25 mouse cellular contexts compared by ENCODE assay signal in the genomic region with DNA sequence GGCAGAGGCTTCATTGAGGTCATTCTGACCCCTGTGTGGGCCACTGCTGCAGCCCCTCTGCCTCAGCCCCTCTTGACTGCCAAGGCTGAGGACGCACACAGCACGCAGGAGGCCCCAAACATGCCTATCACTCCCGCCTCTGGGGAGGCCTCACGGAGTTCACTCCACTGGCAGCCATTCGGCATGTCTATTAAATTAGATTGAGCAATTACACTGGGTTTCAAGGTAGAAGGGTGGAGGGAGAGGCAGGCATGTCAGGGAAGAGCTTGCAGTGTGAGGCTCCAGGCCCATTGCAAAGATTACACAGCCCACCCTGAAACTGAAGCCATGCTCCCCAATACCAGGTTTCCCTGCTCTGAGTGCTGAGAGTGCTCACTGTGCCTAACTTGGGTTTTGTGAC. TPM values are rescaled to one million over a fixed set of nuclear protein-coding genes. Genes with fewer than 3 reads are reported as not detected.
DNase-seq lines count a peak whose midpoint lies in the region; ATAC-seq lines count a peak whose summit lies in the region.
"Had no signal": no experiment of that assay in that cellular context is flagged by ENCODE, and none has a peak within 500 bp of the region (broad histone marks: within the 10 kb centered on the region; RNA-seq: fewer than 3 reads in every experiment).

No protein-coding gene starts in this region.

- DNase-seq in adrenal gland, postnatal 10 days, result peak; percentile 8
- no peak for DNase-seq in adrenal gland, adult 18-20 months (ENCODE audit: low spot score in 2 of 2)
- no peak for DNase-seq in hindbrain, embryonic 10.5 days (ENCODE audit: low spot score)
- DNase-seq in limb, embryonic 10.5 days (ENCODE audit: low spot score), result no peak
- no peak for DNase-seq in ovary, adult 18-20 months (ENCODE audit: low spot score)
- DNase-seq: cerebellum, adult 11-12 months; cerebellum, adult 8-10 months; embryo, embryonic 11 days; forebrain, postnatal 0 days; gastrocnemius, adult 2 months; gastrocnemius, postnatal 14 days; heart, adult 11 months had no signal

- H3K4me1 ChIP-seq in hindbrain, embryonic 13.5 days (replicated peaks), result peaks cover 32% of the 10 kb centered on the region
- peaks cover 35% of the 10 kb centered on the region for H3K4me1 ChIP-seq in hindbrain, embryonic 10.5 days (replicated peaks)
- peaks cover 25% of the 10 kb centered on the region for H3K4me1 ChIP-seq in neural tube, embryonic 13.5 days (replicated peaks)
- H3K4me1 ChIP-seq in neural tube, embryonic 15.5 days, result peaks cover 34% of the 10 kb centered on the region
- peaks cover 32% of the 10 kb centered on the region for H3K4me1 ChIP-seq in limb, embryonic 10.5 days
- H3K4me1 ChIP-seq: intestine, embryonic 15.5 days had no signal

- H3K9me3 ChIP-seq in hindbrain, embryonic 13.5 days, result no peaks in the 10 kb centered on the region
- no peaks in the 10 kb centered on the region for H3K9me3 ChIP-seq in hindbrain, embryonic 10.5 days
- no peaks in the 10 kb centered on the region for H3K9me3 ChIP-seq in neural tube, embryonic 13.5 days
- no peaks in the 10 kb centered on the region for H3K9me3 ChIP-seq in neural tube, embryonic 15.5 days (replicated peaks)
- no peaks in the 10 kb centered on the region for H3K9me3 ChIP-seq in limb, embryonic 10.5 days (replicated peaks)
- H3K9me3 ChIP-seq: embryonic facial prominence, embryonic 10.5 days; embryonic facial prominence, embryonic 13.5 days; forebrain, embryonic 12.5 days; intestine, embryonic 15.5 days had no signal

- WGBS in hindbrain, embryonic 13.5 days, result 19% methylated on average over 5 of the region's 5 CpGs
- WGBS in hindbrain, embryonic 10.5 days, result 68% methylated on average over 5 of the region's 5 CpGs
- WGBS in neural tube, embryonic 13.5 days, result 29% methylated on average over 5 of the region's 5 CpGs
- WGBS in neural tube, embryonic 15.5 days, result 40% methylated on average over 5 of the region's 5 CpGs
- 58% methylated on average over 5 of the region's 5 CpGs for WGBS in limb, embryonic 10.5 days

- H3K4me2 ChIP-seq in hindbrain, embryonic 13.5 days, result no peak overlapping the region
- H3K4me2 ChIP-seq in neural tube, embryonic 13.5 days, result no peak overlapping the region
- no peak overlapping the region for H3K4me2 ChIP-seq in neural tube, embryonic 15.5 days
- H3K4me2 ChIP-seq: embryonic facial prominence, embryonic 13.5 days; forebrain, embryonic 12.5 days; heart, embryonic 11.5 days; hindbrain, embryonic 14.5 days; intestine, embryonic 15.5 days had no signal

- H3K27ac ChIP-seq in hindbrain, embryonic 13.5 days, result peak overlapping the region; percentile 40; the same call in 1 of the 2 replicates
- no peak overlapping the region for H3K27ac ChIP-seq in hindbrain, embryonic 10.5 days
- H3K27ac ChIP-seq in neural tube, embryonic 13.5 days (replicated peaks), result no peak overlapping the region
- no peak overlapping the region for H3K27ac ChIP-seq in neural tube, embryonic 15.5 days (replicated peaks)
- H3K27ac ChIP-seq in limb, embryonic 10.5 days, result 0 out of 2 replicates have a peak overlapping the region, but pooled peaks have one; percentile 26
- H3K27ac ChIP-seq: embryonic facial prominence, embryonic 13.5 days; forebrain, embryonic 12.5 days; gastrocnemius, adult 2 months; hindbrain, embryonic 14.5 days; intestine, embryonic 15.5 days had no signal

- no peaks in the 10 kb centered on the region for H3K36me3 ChIP-seq in hindbrain, embryonic 13.5 days
- no peaks in the 10 kb centered on the region for H3K36me3 ChIP-seq in hindbrain, embryonic 10.5 days
- H3K36me3 ChIP-seq in neural tube, embryonic 13.5 days, result no peaks in the 10 kb centered on the region
- H3K36me3 ChIP-seq in neural tube, embryonic 15.5 days, result no peaks in the 10 kb centered on the region
- no peaks in the 10 kb centered on the region for H3K36me3 ChIP-seq in limb, embryonic 10.5 days
- H3K36me3 ChIP-seq: embryonic facial prominence, embryonic 10.5 days; embryonic facial prominence, embryonic 13.5 days; forebrain, embryonic 12.5 days; intestine, embryonic 15.5 days had no signal

- H3K4me3 ChIP-seq in hindbrain, embryonic 13.5 days, result no peak overlapping the region
- H3K4me3 ChIP-seq in hindbrain, embryonic 10.5 days, result no peak overlapping the region
- H3K4me3 ChIP-seq in neural tube, embryonic 13.5 days, result no peak overlapping the region
- H3K4me3 ChIP-seq in neural tube, embryonic 15.5 days (replicated peaks), result no peak overlapping the region
- no peak overlapping the region for H3K4me3 ChIP-seq in limb, embryonic 10.5 days
- H3K4me3 ChIP-seq: embryonic facial prominence, embryonic 10.5 days; embryonic facial prominence, embryonic 13.5 days; erythroblast, embryonic 14.5 days; forebrain, embryonic 12.5 days; gastrocnemius, adult 2 months; intestine, embryonic 15.5 days had no signal

- peaks cover 18% of the 10 kb centered on the region; the same call in 1 of the 2 replicates for H3K27me3 ChIP-seq in hindbrain, embryonic 13.5 days
- peaks cover 49% of the 10 kb centered on the region for H3K27me3 ChIP-seq in hindbrain, embryonic 10.5 days (ENCODE audit: insufficient read depth, poor library complexity, severe bottlenecking)
- H3K27me3 ChIP-seq in neural tube, embryonic 13.5 days, result peaks cover 21% of the 10 kb centered on the region; the same call in 1 of the 2 replicates
- H3K27me3 ChIP-seq in neural tube, embryonic 15.5 days (replicated peaks), result 0 out of 2 replicates have a peak, but pooled peaks cover 7% of the 10 kb centered on the region
- peaks cover 87% of the 10 kb centered on the region for H3K27me3 ChIP-seq in limb, embryonic 10.5 days (ENCODE audit: low read depth, poor library complexity, severe bottlenecking)

- no peak overlapping the region for H3K9ac ChIP-seq in hindbrain, embryonic 13.5 days
- H3K9ac ChIP-seq in neural tube, embryonic 13.5 days, result no peak overlapping the region
- no peak overlapping the region for H3K9ac ChIP-seq in neural tube, embryonic 15.5 days (replicated peaks)
- H3K9ac ChIP-seq: embryonic facial prominence, embryonic 13.5 days; forebrain, embryonic 12.5 days; forebrain, postnatal 0 days; intestine, embryonic 15.5 days had no signal

- 0 out of 2 replicates have a peak, but pooled peaks have one; percentile 25 for ATAC-seq in hindbrain, embryonic 13.5 days (ENCODE audit: low FRiP score)
- ATAC-seq in neural tube, embryonic 13.5 days (ENCODE audit: low read depth), result 0 out of 2 replicates have a peak, but pooled peaks have one; percentile 19
- ATAC-seq in neural tube, embryonic 15.5 days (ENCODE audit: low FRiP score), result no peak
- ATAC-seq: activated CD4-positive, CD25-positive, alpha-beta regulatory T cell, adult 4 months; CD4-positive, CD25-positive, alpha-beta regulatory T cell, adult 4 months; forebrain, postnatal 0 days; intestine, embryonic 15.5 days had no signal

RNA-seq across cellular contexts. Expression of a gene that starts 34.0 kb away (rescaled TPM):
- total RNA-seq in adrenal gland, postnatal 10 days (2021), result under 1 TPM; 0.15 to 0.21 TPM
- total RNA-seq in adrenal gland, adult 18-20 months (2021), result under 1 TPM; 0.46 to 0.48 TPM
- polyA plus RNA-seq in hindbrain, embryonic 13.5 days (2015; fragmentation: Nextera tagmentation; extraction: Ambion mirVana), result 3.9 and 4.1 TPM in 2 replicates
- polyA plus RNA-seq in hindbrain, embryonic 10.5 days (2016; fragmentation: Nextera tagmentation; extraction: Ambion mirVana), result 0.80 and 1.1 TPM in 2 replicates
- polyA plus RNA-seq in neural tube, embryonic 13.5 days (2015; fragmentation: Nextera tagmentation; extraction: Ambion mirVana), result 3.5 and 4.1 TPM in 2 replicates
- 4.0 and 4.4 TPM in 2 replicates for polyA plus RNA-seq in neural tube, embryonic 15.5 days (2015; fragmentation: Nextera tagmentation; extraction: Ambion mirVana)
- polyA plus RNA-seq in limb, embryonic 10.5 days (2016; fragmentation: Nextera tagmentation; extraction: Ambion mirVana), result 0.01 TPM in 1 of 2 replicates, not detected in the other
- total RNA-seq: hematopoietic stem cell, adult 5-6 weeks had no signal
- polyA plus RNA-seq: activated CD4-positive, CD25-positive, alpha-beta regulatory T cell, adult 4 months; CD4-positive, CD25-positive, alpha-beta regulatory T cell, adult 4 months; erythroblast, embryonic 14.5 days had no signal

Comparison
In these comparisons a context has a peak if more than half of its experiments do, and no peak if none do; other contexts are left out.
1. H3K27ac ChIP-seq: peak in hindbrain, embryonic 13.5 days (single experiment) and limb, embryonic 10.5 days (single experiment); none in hindbrain, embryonic 10.5 days (single experiment), neural tube, embryonic 13.5 days (single experiment) and neural tube, embryonic 15.5 days (single experiment).